Mouse (Mus musculus) thymus, postnatal 25 days (tissue): ENCODE measurements around the gene Rnf157.
"Not testable (repeated sequence)": the region's sequence is repeated elsewhere in the genome, so short reads cannot be mapped to it uniquely, and the experiment has no call there.

ENCODE experiments used
- DNase-seq: peaks from one replicate; pipeline ENCODE4 v3.0.0; 2022

Rnf157 gene

GRCm38 (mm10) chr11:116376945-116377661 lies 35.7 kb downstream of the Rnf157 start:
- peak; percentile 61 for DNase-seq

- no peak for DNase-seq
Measured at GRCm38 (mm10) chr11:116371894-116372450, 40.9 kb downstream of the Rnf157 start.

- peak; percentile 49 for DNase-seq
Measured at GRCm38 (mm10) chr11:116369633-116370032, 43.2 kb downstream of the Rnf157 start.

DNA sequence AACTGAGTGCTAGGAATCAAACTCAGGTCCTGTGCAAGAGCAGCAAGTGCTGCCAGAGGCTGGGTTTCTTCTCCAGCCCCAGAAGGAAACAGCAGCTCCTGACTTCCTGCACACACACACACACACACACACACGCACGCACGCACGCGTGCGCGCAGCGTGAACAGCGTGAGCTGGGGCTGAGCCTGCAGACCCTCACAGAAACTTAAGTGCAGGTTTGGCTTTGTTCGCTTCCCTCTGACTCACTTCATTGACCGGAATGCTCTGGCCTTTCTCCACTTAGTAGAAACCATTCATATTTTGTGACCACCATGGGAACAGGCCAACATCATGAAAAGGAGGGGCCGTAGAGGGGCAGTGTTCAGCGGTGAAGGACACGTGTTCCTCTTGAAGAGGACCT lies 43.8 kb downstream of the Rnf157 start:
- DNase-seq, result no peak

- DNase-seq, result peak; percentile 95
Measured at GRCm38 (mm10) chr11:116368116-116368515, 44.7 kb downstream of the Rnf157 start.

DNA sequence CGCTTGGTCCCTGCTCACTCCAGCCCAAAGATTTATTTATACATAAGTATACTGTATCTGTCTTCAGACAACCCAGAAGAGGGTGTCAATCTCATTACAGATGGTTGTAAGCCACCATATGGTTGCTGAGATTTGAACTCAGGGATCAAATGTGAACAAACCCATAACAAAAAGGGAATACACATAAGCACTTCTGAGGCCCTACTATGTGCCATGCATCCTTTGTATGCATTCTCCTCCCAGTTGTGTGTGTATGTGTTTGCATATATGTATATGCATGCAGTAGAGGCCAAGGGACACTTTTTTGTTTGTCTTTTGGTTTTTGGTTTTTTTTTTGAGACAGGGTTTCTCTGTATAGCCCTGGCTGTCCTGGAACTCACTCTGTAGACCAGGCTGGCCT lies 46.2 kb downstream of the Rnf157 start:
- DNase-seq, result no peak

- no peak for DNase-seq
Measured at GRCm38 (mm10) chr11:116366124-116366523, 46.7 kb downstream of the Rnf157 start.

DNA sequence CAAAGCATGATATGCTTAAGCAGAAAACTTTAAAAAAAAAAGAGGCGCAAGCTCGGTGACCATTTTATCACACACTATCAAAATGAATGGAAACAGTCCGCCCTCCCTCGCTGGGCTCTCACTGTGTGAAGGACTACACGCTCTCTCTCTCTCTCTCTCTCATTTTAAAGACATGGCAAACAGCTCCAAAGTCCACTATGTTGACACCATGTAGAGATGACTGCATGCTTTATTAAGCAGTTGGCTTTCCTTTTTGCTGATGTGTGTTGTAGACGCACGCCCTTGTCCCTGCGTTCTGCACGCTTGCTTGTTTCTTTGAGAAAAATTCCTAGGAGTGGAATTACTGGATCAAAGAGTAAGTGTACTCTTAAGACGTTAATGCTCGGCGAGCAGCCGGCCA lies 47.4 kb downstream of the Rnf157 start:
- DNase-seq, result no peak

GRCm38 (mm10) chr11:116362015-116362414 lies 50.8 kb downstream of the Rnf157 start:
- DNase-seq, result peak; percentile 67

DNA sequence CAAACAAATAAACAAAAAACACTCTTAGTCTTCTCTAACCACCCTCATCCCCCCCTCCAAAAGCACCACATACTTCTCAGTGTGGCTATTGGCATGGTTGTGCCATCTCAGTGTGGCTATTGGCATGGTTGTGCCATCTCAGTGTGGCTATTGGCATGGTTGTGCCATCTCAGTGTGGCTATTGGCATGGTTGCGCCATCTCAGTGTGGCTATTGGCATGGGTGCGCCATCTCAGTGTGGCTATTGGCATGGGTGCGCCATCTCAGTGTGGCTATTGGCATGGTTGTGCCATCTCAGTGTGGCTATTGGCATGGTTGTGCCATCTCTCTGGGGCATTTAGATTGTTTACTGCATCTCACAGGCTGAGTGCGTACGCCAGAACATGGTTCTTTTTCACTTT lies 51.9 kb downstream of the Rnf157 start:
- not testable (repeated sequence) for DNase-seq

DNA sequence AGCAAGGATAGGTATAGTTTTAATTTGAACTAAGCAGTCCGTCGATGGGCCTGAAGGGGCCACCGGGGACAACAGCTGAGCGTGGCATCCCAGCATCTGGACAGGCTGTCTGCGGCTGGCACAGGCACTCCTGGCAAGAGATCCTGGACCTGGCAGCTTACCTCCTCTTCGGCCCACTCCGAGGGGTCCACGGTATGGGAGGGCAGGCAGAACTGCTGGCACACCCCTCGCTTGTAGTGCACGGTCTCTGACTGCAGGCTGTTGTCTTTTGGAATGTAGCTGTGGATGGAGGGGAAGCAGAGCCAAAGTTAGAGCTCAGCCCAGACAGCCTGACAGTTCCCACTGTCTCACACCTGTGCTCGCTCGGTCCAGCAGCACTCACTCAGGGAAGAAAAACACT lies 53.2 kb downstream of the Rnf157 start:
- no peak for DNase-seq

- peak; percentile 73 for DNase-seq
Measured at GRCm38 (mm10) chr11:116358926-116359637, 53.8 kb downstream of the Rnf157 start.

DNA sequence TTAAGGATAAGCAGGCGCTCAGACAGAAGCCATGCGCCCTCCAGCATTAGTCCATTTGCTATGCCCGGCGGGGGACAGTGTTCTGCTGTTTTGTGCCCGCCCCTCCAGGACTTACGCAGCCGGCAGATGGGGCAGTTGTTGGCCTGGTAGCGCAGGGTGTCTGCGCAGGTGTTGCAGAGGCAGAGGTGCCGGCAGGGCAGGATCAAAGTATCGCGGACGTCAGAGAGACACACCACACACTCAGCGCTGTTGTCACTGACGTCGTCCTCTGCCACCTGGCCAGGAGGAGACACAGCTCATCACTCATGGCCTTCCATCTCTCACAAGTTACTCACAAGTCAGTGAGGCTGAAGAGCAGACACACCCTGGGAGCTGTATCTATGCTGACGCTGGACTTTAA lies 58.3 kb downstream of the Rnf157 start:
- DNase-seq, result peak; percentile 66

DNA sequence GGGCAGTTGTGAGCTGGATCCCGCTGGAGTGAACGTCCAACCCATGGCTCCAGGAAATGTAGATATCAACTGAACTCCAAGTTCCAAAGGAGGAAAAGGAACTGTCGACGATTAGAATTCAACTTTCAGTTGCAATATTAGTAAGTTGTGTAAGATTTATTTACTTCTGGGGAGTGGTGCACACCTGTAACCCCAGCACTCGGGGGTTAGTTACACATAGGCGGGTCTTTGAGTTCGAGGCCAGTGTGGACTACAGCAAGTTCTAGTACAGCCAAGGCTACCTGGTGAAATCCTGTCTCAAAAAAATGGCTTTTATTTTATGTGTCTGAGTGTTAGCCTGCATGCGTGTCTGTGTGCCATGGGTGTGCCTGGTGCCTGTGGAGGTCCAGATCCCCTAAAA lies 59.3 kb downstream of the Rnf157 start:
- no peak for DNase-seq

DNA sequence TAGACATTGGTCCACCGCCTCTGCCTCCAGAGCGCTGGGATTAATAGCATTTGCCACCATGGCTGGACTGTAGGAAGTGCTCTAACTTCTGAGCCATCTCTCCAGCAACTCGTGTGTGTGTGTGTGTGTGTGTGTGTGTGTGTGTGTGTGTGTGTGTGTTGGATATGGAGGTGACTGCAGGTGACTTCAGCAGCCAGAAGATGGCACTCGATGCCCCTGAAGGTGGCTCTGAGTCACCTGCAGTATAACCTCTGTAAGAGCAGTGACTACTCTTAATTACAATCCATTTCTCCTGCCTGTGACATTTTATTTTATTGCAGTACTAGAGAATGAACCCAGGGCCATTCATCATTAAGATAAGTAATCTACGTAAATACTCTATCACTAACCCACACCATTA lies 61.5 kb downstream of the Rnf157 start:
- no peak for DNase-seq

GRCm38 (mm10) chr11:116347955-116348354 lies 64.9 kb downstream of the Rnf157 start:
- no peak for DNase-seq

DNA sequence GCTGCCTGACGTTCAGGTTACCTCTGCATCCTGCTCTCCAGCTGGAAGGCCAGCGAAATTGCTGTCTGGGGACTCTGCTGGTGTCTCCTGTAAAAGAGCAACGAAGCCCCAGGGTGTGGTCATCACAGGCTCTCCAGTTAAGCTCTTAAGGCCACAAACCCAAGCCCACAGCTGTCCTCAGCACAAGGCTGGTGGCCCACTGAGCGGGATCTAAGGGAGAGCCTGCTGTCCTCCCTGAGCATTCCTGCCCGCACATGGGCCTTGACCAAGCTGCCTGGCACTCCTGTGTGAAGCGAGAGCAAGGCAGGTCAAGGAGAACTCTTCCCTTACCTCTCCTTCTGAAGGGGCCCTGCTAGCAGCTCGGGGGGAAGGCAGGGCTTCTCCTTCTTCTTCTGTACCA lies 65.8 kb downstream of the Rnf157 start:
- no peak for DNase-seq

DNA sequence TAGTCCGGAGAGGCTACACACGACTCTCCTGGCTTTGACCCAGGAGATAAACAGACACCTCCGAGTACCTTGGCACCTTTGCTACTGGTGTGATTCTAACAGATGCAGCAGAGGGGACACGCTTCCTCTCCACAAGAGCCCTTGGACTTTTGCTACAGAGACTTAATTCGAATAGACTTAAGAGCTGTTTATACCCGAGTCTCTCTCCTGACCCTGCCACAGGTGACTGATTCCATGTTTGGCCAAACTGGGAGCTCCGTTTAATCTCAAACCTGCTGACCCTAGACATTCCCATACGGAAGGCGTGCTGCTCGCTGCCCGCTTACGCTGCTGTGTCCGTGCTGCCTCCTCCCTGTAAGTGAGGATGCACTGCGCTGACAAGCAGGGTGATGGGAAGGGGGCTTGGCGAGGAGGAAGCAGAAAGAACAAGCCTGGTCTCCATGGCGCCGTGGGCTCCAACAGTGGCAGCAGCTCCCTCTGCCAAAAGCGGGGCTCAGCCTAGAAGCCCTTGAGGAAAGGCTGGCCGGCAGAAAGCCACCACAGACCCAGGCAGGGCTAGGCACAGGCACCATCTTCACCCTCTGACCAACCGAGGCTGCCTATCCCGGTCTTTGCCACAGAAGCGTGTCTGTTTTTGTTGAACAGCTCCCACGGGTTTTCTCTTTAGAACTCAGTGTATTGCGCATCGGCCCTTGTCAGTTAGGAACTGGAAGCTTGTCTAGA lies 70.6 kb downstream of the Rnf157 start:
- no peak for DNase-seq

DNA sequence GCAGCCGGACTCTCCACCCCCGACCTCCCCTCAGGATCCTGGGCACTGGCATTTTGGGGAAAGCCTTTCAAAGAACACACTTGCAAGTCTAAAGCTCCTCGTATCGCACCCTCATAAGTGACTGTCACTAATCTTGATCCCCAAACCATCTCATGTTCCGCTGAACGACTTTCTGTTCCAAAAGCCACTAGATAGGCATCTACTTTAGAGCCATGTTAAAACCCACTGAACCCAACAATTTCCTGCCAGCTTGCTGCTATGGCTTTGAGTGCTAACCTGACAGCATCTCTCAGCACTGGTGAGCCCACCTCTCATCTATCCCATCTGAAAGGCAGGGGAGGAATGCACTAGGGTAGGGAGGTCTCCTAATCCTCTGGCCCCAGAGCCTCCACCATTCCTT lies 75.3 kb downstream of the Rnf157 start:
- no peak for DNase-seq

DNA sequence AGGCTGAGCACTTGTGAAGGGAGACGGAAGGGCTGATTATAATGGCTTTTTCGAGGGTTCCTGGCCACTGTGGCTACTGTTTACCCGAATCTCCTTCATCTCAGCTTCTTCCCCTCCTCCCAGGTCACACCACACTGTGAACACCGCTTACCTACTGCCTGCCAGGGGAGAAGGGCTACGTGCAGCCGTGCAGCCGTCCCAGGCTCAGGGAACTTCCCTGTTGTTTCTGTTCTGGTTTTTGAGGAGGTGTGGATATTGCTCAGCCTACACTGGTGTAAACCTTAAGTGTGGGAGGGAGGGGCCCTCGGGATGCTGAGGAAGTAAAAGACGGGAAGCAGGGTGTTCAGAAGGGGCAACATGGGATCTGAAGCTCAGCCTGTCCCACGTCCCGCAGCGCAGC lies 75.8 kb downstream of the Rnf157 start:
- DNase-seq, result no peak

DNA sequence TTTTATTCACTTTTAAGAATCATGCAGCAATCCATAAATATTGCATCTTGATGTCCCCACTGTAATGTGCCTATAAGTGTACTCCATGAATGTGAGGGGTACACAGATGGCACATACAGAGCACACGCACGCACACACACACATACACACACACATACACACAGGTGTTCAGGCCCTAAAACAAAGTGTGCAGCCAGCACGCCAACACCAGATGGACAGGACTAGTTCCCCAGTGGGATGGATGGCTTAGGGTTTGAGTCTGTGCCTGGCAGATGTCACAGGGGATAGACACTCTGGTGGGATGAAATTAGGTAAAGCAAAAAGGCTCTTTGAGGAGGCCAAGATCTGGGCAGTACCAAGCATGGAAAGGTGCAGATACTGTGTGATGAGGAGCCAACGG lies 76.4 kb downstream of the Rnf157 start:
- no peak for DNase-seq

DNA sequence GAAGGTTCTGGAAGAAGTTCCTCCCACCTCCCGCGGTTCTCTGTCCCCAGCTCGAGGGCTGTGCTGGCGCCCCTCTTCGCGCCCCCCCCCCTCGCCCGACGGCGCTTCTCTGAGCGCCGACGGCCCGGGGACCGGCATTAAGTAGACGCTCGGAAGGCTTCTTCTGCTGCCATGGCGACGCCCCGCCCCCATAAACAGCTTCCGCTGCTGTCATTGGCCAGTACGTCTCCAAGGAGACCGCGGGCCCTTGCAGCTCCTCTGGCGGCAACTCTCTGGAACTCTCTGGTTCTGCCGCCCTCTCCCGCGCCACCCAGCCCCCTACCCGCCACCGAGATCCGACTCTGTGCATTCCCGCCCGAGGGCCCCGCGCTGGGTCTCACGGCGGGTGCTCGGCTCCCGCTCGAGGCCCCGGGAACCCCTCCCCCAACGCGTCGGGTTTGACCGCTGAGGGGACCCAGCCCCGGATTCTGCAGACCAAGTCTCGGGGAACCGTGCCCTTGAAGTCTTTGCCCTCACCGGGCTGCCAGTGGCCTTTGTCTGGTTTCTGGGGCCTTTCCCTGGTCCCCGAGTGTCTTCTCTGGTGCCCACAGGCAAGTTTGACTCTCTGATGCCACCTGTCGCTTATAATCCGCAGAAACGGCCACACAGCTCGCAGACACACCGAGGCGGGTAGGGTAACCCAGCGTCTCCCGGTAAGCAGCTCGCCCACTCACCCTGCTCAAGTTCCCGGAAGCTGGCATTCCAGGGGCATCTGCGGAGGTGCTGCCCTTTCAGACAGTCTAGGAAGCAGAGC lies 77.4 kb downstream of the Rnf157 start, which contains the start of gene Foxj1:
Gene Foxj1, minus strand, starts transcription at position 156 of the 793 bp plus-strand sequence.
- DNase-seq, result peak; percentile 98

DNA sequence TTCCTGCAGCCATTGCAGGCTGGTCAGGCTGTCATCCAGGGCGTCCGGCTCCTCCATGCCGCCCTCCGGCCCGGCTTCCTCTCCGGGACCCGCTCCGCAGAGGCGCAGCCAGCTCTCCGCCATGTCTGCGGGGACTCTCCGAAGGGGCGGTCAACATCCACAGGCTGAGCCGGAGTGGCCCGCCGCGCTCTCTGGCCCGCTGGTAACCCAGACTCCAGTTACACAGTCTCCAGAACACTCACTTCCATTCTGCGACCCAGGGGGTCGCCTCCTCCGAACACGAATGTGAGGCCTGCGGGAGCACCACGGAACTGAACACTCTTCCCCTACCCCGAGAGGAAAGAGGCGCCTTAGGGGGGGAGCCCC lies 78.4 kb downstream of the Rnf157 start:
- no peak for DNase-seq
